Mouse (Mus musculus) liver, embryonic 16.5 days (tissue): ENCODE data around the gene Irak2. TPM values are rescaled to one million over a fixed set of nuclear protein-coding genes. Genes with fewer than 3 reads are reported as not detected.

Experiments
- ATAC-seq: fragments of 200-750 bp; cut with Nextera tagmentation; 2 replicates; pipeline ENCODE4 v1.8.0; 2017; ENCODE audit warnings: low read depth, mild to moderate bottlenecking, moderate number of reproducible peaks, moderate library complexity
- H3K27ac ChIP-seq: fragments of 300-500 bp; sonication (generic); 2 replicates; pipeline ENCODE4 v1.5.1; 2014; ENCODE audit warnings: mild to moderate bottlenecking, low read length
- H3K27me3 ChIP-seq: fragments of 300-500 bp; sonication (generic); 2 replicates; pipeline ENCODE4 v1.6.1; 2014; ENCODE audit warnings: low read depth, low read length, mixed read lengths; ENCODE audit not compliant: control insufficient read depth, insufficient read depth
- H3K36me3 ChIP-seq: fragments of 300-500 bp; sonication (generic); 2 replicates; pipeline ENCODE4 v1.6.1; 2014; ENCODE audit warnings: mild to moderate bottlenecking; ENCODE audit not compliant: control insufficient read depth, insufficient read depth
- H3K4me1 ChIP-seq: fragments of 300-500 bp; sonication (generic); 2 replicates; pipeline ENCODE4 v1.6.1; 2014; ENCODE audit warnings: low read depth, low read length, mixed read lengths; ENCODE audit not compliant: control insufficient read depth
- H3K4me2 ChIP-seq: fragments of 300-500 bp; sonication (generic); 2 replicates; pipeline ENCODE4 v1.6.1; 2014; ENCODE audit warnings: low read depth, low read length, mixed read lengths
- H3K4me3 ChIP-seq: fragments of 300-500 bp; sonication (generic); 2 replicates; pipeline ENCODE4 v1.5.1; 2014; ENCODE audit warnings: low read depth, mild to moderate bottlenecking, low read length
- H3K9ac ChIP-seq: fragments of 300-500 bp; sonication (generic); 2 replicates; pipeline ENCODE4 v1.6.1; 2014; ENCODE audit warnings: low read depth, low read length
- H3K9me3 ChIP-seq: fragments of 300-500 bp; sonication (generic); replicated peaks from 2 replicates; pipeline ENCODE4 v1.6.1; 2016; ENCODE audit warnings: low read length; ENCODE audit not compliant: control insufficient read depth
- WGBS: fragments of 180-500 bp; shearing (Covaris S2); extraction: QIAGEN DNeasy Blood & Tissue Kit; methylation state at CpG from one replicate; pipeline ENCODE4 v1.1.7; 2014; ENCODE audit not compliant: insufficient replicate concordance; 5-methylcytosine and 5-hydroxymethylcytosine counted together
- polyA plus RNA-seq: library from polyadenylated mRNA; unstranded; fragments of >200 nt; fragmentation: Nextera tagmentation; extraction: Ambion mirVana; gene quantifications from 2 replicates; pipeline ENCODE4 v1.2.1, GENCODE M21; 2015

Gene Irak2
- polyA plus RNA-seq, 1 experiment from 2014 or later: 13.2 TPM

GRCm38 (mm10) chr6:113605224-113605545 lies 33.1 kb upstream of the Irak2 start:
- Histone ChIP-seq H3K27me3 (no peaks in the 10 kb centered on the region), H3K4me1 (peaks cover 17% of the 10 kb centered on the region), H3K36me3 (no peaks in the 10 kb centered on the region), H3K9ac (peak overlapping the region; percentile 90), H3K4me2 (peak overlapping the region; percentile 81), H3K9me3 (no peaks in the 10 kb centered on the region), H3K4me3 (peak overlapping the region; percentile 94), H3K27ac (peak overlapping the region; percentile 83; the same call in 1 of the 2 replicates)
- 1% methylated on average over 10 of the region's 10 CpGs for WGBS
- peak; percentile 4; the same call in 1 of the 2 replicates for ATAC-seq

- H3K9ac ChIP-seq: no peak overlapping the region
- peaks cover 2% of the 10 kb centered on the region; the same call in 1 of the 2 replicates for H3K36me3 ChIP-seq
- no peak overlapping the region for H3K4me3 ChIP-seq
- 72% methylated on average over 6 of the region's 6 CpGs for WGBS
- H3K27ac ChIP-seq: no peak overlapping the region
- no peaks in the 10 kb centered on the region for H3K27me3 ChIP-seq
- no peaks in the 10 kb centered on the region for H3K9me3 ChIP-seq
- H3K4me1 ChIP-seq: peaks cover 14% of the 10 kb centered on the region
- H3K4me2 ChIP-seq: no peak overlapping the region
- no peak for ATAC-seq
These were observed 29.4 kb upstream of the Irak2 start for GRCm38 (mm10) chr6:113608871-113609270.

GRCm38 (mm10) chr6:113609293-113609692 lies 29.0 kb upstream of the Irak2 start:
- Histone ChIP-seq H3K27ac (no peak overlapping the region), H3K9me3 (no peaks in the 10 kb centered on the region), H3K9ac (no peak overlapping the region), H3K4me3 (no peak overlapping the region), H3K4me1 (peaks cover 14% of the 10 kb centered on the region), H3K27me3 (no peaks in the 10 kb centered on the region), H3K4me2 (no peak overlapping the region), H3K36me3 (peaks cover 2% of the 10 kb centered on the region; the same call in 1 of the 2 replicates)
- 81% methylated on average over 7 of the region's 7 CpGs for WGBS
- no peak for ATAC-seq

- H3K27me3 ChIP-seq: no peaks in the 10 kb centered on the region
These were observed 25.9 kb upstream of the Irak2 start for GRCm38 (mm10) chr6:113612258-113612969.

GRCm38 (mm10) chr6:113614152-113614551 lies 24.1 kb upstream of the Irak2 start:
- ATAC-seq: no peak
- Histone ChIP-seq H3K27me3 (no peaks in the 10 kb centered on the region), H3K27ac (no peak overlapping the region), H3K4me1 (peaks cover 2% of the 10 kb centered on the region; the same call in 1 of the 2 replicates), H3K36me3 (peaks cover 23% of the 10 kb centered on the region), H3K4me3 (no peak overlapping the region), H3K4me2 (no peak overlapping the region), H3K9me3 (no peaks in the 10 kb centered on the region), H3K9ac (no peak overlapping the region)
- 88% methylated on average over 7 of the region's 7 CpGs for WGBS

More at GRCm38 (mm10) chr6:113612258-113612969, 25.9 kb upstream of the Irak2 start:
- Histone ChIP-seq H3K4me2 (no peak overlapping the region), H3K36me3 (peaks cover 20% of the 10 kb centered on the region), H3K9ac (no peak overlapping the region), H3K4me1 (peaks cover 2% of the 10 kb centered on the region; the same call in 1 of the 2 replicates), H3K9me3 (no peaks in the 10 kb centered on the region), H3K27ac (no peak overlapping the region), H3K4me3 (no peak overlapping the region)
- no peak for ATAC-seq
- WGBS: 73% methylated on average over 8 of the region's 8 CpGs

GRCm38 (mm10) chr6:113614997-113615396 lies 23.3 kb upstream of the Irak2 start:
- Histone ChIP-seq H3K9me3 (no peaks in the 10 kb centered on the region), H3K4me1 (peaks cover 2% of the 10 kb centered on the region; the same call in 1 of the 2 replicates), H3K4me3 (no peak overlapping the region), H3K9ac (no peak overlapping the region), H3K36me3 (peaks cover 23% of the 10 kb centered on the region), H3K4me2 (no peak overlapping the region), H3K27ac (no peak overlapping the region), H3K27me3 (no peaks in the 10 kb centered on the region)
- no peak for ATAC-seq
- WGBS: 90% methylated on average over 8 of the region's 8 CpGs

- H3K4me2 ChIP-seq: no peak overlapping the region
- H3K4me1 ChIP-seq: peaks cover 2% of the 10 kb centered on the region; the same call in 1 of the 2 replicates
- no peak overlapping the region for H3K4me3 ChIP-seq
- H3K27ac ChIP-seq: no peak overlapping the region
- WGBS: 84% methylated on average over 4 of the region's 4 CpGs
- H3K27me3 ChIP-seq: no peaks in the 10 kb centered on the region
- peaks cover 23% of the 10 kb centered on the region for H3K36me3 ChIP-seq
- no peaks in the 10 kb centered on the region for H3K9me3 ChIP-seq
- no peak overlapping the region for H3K9ac ChIP-seq
- ATAC-seq: no peak
These were observed 22.8 kb upstream of the Irak2 start for GRCm38 (mm10) chr6:113615489-113615888.

- H3K4me3 ChIP-seq: peak overlapping the region; percentile 88
- no peak for ATAC-seq
- H3K4me2 ChIP-seq: peak overlapping the region; percentile 97
- no peaks in the 10 kb centered on the region for H3K27me3 ChIP-seq
- H3K27ac ChIP-seq: peak overlapping the region; percentile 56
- H3K4me1 ChIP-seq: peaks cover 18% of the 10 kb centered on the region
- peak overlapping the region; percentile 46; the same call in 1 of the 2 replicates for H3K9ac ChIP-seq
- WGBS: 40% methylated on average over 5 of the region's 5 CpGs
- no peaks in the 10 kb centered on the region for H3K9me3 ChIP-seq
- no peaks in the 10 kb centered on the region; the same call in 1 of the 2 replicates for H3K36me3 ChIP-seq
These were observed 14.9 kb upstream of the Irak2 start for GRCm38 (mm10) chr6:113623386-113623785.
